Comparison of ENCODE assay signal across 9 mouse cellular contexts in genomic region chr10:91719561-91720371, GRCm38 (mm10).
A peak's percentile ranks its signal among the peaks of the same experiment; 100 is the strongest.
DNase-seq lines count a peak whose midpoint lies in the region.
"Had no signal": no experiment of that assay in that cellular context is flagged by ENCODE, and none has a peak within 500 bp of the region (broad histone marks: within the 10 kb centered on the region; RNA-seq: fewer than 3 reads in every experiment).

No protein-coding gene starts in this region.

- peak; percentile 2 to 7 for DNase-seq in heart, postnatal 36 days
- DNase-seq in heart, postnatal 4 days: no peak
- DNase-seq in cerebellum, postnatal 4 days (ENCODE audit: low spot score in 2 of 2): peak; percentile 64 to 94
- DNase-seq in layer of hippocampus, postnatal 10 days (ENCODE audit: low spot score in 2 of 2): peak; percentile 91 to 94
- DNase-seq in right cerebral cortex, adult 2 months (ENCODE audit: low spot score in 2 of 2): peak; percentile 47 to 73
- no peak for DNase-seq in yolk sac, embryonic 10.5 days (ENCODE audit: low spot score)
- DNase-seq in kidney, postnatal 4 days: no peak
- no peak for DNase-seq in ovary, adult 18-20 months (ENCODE audit: low spot score)
- DNase-seq: lung, embryonic 14.5 days had no signal

- intact Hi-C loops in heart, postnatal 36 days (cut with DNase I): no loop called here

Comparison
In these comparisons a context has a peak if more than half of its experiments do, and no peak if none do; other contexts are left out.
1. DNase-seq: peak in heart, postnatal 36 days (2 of 2), cerebellum, postnatal 4 days (2 of 2), layer of hippocampus, postnatal 10 days (2 of 2) and right cerebral cortex, adult 2 months (2 of 2); none in heart, postnatal 4 days (single experiment), yolk sac, embryonic 10.5 days (single experiment), kidney, postnatal 4 days (0 of 2) and ovary, adult 18-20 months (single experiment).